Mouse (Mus musculus) stomach, embryonic 16.5 days (tissue): ENCODE measurements around the gene Slc22a15. TPM values are rescaled to one million over a fixed set of nuclear protein-coding genes. Genes with fewer than 3 reads are reported as not detected.

ENCODE experiments used
- polyA plus RNA-seq: library from polyadenylated mRNA; unstranded; fragments of >200 nt; fragmentation: Nextera tagmentation; extraction: Ambion mirVana; gene quantifications from 2 replicates; pipeline ENCODE4 v1.2.1, GENCODE M21; 2015

Slc22a15 gene
- polyA plus RNA-seq, 1 experiment from 2014 or later, result 4.5 TPM

Other genes with a start within 250 kb of the Slc22a15 start
- gene Mab21l3, start 75.5 kb downstream of the Slc22a15 start, polyA plus RNA-seq, result 3.1 and 3.3 TPM in 2 replicates
- gene Nhlh2, start 85.6 kb upstream of the Slc22a15 start, polyA plus RNA-seq, result not detected in 2 replicates
- 3.9 and 45.9 TPM in 2 replicates for gene Casq2, start 162.0 kb upstream of the Slc22a15 start, polyA plus RNA-seq